Mouse (Mus musculus) thymus, adult 2 months (tissue): Measurements from ENCODE around the gene Pank4. TPM values are rescaled to one million over a fixed set of nuclear protein-coding genes. Genes with fewer than 3 reads are reported as not detected.

Source experiments
- DNase-seq: peaks from one replicate; pipeline ENCODE4 v3.0.0; 2021
- H3K27ac ChIP-seq: fragments of 200-500 bp; 2 replicates; pipeline ENCODE4 v1.5.1; 2012; ENCODE audit warnings: low read length, control low read depth; ENCODE audit not compliant: control insufficient read depth, insufficient read depth
- H3K27me3 ChIP-seq: fragments of 200-500 bp; 2 replicates; pipeline ENCODE4 v1.6.1; 2012; ENCODE audit warnings: mild to moderate bottlenecking, low read length, moderate library complexity, mixed read lengths; ENCODE audit not compliant: control insufficient read depth, insufficient read depth
- H3K36me3 ChIP-seq: fragments of 200-500 bp; 2 replicates; pipeline ENCODE4 v1.6.1; 2012; ENCODE audit warnings: mild to moderate bottlenecking, low read length, moderate library complexity; ENCODE audit not compliant: control insufficient read depth, insufficient read depth
- H3K4me1 ChIP-seq: fragments of 200-500 bp; replicated peaks from 2 replicates; pipeline ENCODE4 v1.6.1; 2012; ENCODE audit warnings: low read length; ENCODE audit not compliant: control insufficient read depth, insufficient read depth
- H3K4me3 ChIP-seq: fragments of 200-500 bp; 2 replicates; pipeline ENCODE4 v1.5.1; 2012; ENCODE audit warnings: mild to moderate bottlenecking, low read length, control low read depth, moderate library complexity; ENCODE audit not compliant: control insufficient read depth, insufficient read depth
- CTCF ChIP-seq: fragments of 200-500 bp; IDR thresholded peaks from 2 replicates; pipeline ENCODE4 v1.5.1; 2012; ENCODE audit warnings: mild to moderate bottlenecking, control low read depth, low read length, moderate library complexity, borderline replicate concordance; ENCODE audit not compliant: control insufficient read depth, poor library complexity, insufficient read depth; ENCODE audit errors: extremely low read depth
- POLR2A ChIP-seq: fragments of 200-500 bp; IDR thresholded peaks from 2 replicates; pipeline ENCODE4 v1.6.1; 2012; ENCODE audit warnings: mild to moderate bottlenecking, low read length, control low read depth, moderate library complexity; ENCODE audit not compliant: control insufficient read depth, poor library complexity, insufficient read depth; ENCODE audit errors: extremely low read depth
- WGBS: fragments of 180-500 bp; shearing (Covaris S2); methylation state at CpG from one replicate; pipeline ENCODE4 v1.1.7; 2018; 5-methylcytosine and 5-hydroxymethylcytosine counted together
- polyA plus RNA-seq: library from polyadenylated mRNA; depleted of rRNA; stranded (reverse); fragments of >200 nt; gene quantifications from 2 replicates; pipeline ENCODE4 v1.2.3, GENCODE M21; 2012

Pank4 gene
- polyA plus RNA-seq, 1 experiment, result 155 TPM

DNA sequence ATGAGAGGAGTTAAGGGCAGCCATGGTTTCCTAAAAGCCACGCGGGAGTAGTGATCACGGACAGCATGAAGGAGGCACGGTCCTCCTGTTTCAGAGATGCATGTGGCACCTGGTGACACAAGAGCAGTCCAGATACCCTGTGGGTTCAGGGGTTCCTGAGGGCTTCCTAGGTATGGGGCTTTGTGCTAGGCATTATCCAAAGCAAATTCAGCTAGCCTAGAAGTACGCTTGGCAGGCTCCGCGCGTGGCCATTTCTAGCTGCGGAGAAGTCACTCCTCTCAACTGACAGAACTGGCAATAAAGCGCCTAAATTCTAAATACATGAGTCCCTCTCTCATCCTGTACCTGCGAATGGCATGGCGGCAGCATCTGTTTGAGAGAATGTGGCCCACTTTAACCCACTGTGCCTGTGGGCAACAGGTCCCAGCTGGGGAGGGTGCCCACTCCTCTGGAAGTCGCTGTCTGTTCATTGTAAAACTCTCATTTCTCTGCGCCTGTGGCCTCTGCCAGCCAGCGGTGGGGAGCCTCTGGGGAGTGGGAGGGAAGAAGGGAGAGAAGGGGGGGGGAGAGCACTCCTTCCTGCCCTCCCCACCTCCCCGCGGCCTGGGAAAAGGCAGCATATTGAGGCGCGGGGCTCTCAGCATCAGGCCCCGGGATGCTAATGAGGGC, 3.8 kb upstream of the Pank4 start:
- Histone ChIP-seq H3K27ac (no peak overlapping the region), H3K4me1 (peaks cover 45% of the 10 kb centered on the region), H3K4me3 (peak overlapping the region; percentile 53), H3K36me3 (no peaks in the 10 kb centered on the region), H3K27me3 (no peaks in the 10 kb centered on the region; the same call in 1 of the 2 replicates)
- no peak for TF ChIP-seq POLR2A
- 43% methylated on average over 20 of the region's 20 CpGs for WGBS
- DNase-seq, result no peak

DNA sequence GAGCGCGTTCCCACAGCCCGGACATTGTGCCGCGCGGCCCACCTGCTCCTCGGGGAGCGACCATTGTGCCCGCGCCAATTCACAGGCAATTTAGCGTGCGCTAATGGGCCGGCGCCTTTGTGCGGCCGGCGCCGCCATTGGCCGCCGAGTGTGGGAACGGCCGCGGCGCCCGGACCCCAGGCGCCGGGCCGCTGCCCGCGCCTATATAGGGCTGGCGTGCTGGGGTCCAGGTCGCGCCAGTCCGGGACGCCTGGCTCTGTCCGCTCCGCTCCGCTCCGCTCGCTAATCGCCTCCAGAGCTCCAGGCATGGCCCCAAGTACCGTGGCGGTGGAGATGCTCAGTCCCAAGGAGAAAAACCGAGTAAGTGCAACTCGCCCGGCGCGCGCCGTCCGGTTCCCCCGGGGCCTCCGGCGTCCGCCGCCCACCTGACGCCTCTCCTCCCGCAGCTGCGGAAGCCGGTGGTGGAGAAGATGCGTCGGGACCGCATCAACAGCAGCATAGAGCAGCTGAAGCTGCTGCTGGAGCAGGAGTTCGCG, 3.2 kb upstream of the Pank4 start, which contains the start of gene Hes5:
TSS of gene Hes5 (plus strand) at position 234 of the 536 bp plus-strand sequence.
- no peaks in the 10 kb centered on the region; the same call in 1 of the 2 replicates for H3K27me3 ChIP-seq
- no peak for TF ChIP-seq POLR2A
- no peak for TF ChIP-seq CTCF
- under 1% methylated on average over 65 of the region's 65 CpGs for WGBS
- no peaks in the 10 kb centered on the region for H3K36me3 ChIP-seq
- peak within 1 kb of the TSS; percentile 53 for H3K4me3 ChIP-seq
- H3K27ac ChIP-seq, result no peak within 1 kb of the TSS
- DNase-seq, result peak; percentile 36
- peaks cover 51% of the 10 kb centered on the region for H3K4me1 ChIP-seq

DNA sequence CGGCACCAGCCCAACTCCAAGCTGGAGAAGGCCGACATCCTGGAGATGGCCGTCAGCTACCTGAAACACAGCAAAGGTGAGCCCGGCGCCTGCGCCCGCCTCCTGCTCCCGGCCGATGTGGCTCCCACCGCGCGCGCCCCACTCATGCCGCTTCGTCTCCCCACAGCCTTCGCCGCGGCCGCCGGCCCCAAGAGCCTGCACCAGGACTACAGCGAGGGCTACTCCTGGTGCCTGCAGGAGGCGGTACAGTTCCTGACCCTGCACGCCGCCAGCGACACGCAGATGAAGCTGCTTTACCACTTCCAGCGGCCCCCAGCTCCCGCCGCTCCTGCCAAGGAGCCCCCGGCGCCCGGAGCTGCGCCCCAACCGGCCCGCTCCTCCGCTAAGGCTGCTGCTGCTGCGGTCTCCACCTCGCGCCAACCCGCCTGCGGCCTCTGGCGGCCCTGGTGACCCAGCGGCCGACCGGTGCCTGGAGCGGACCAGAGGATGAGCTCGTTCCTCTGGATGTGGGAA, 2.6 kb upstream of the Pank4 start:
- peaks cover 56% of the 10 kb centered on the region for H3K4me1 ChIP-seq
- no peaks in the 10 kb centered on the region for H3K36me3 ChIP-seq
- WGBS, result under 1% methylated on average over 47 of the region's 47 CpGs
- TF ChIP-seq CTCF (peak; percentile 27; the same call in 1 of the 2 replicates), POLR2A (no peak)
- no peaks in the 10 kb centered on the region; the same call in 1 of the 2 replicates for H3K27me3 ChIP-seq
- peak; percentile 66 for DNase-seq
- peak overlapping the region; percentile 53 for H3K4me3 ChIP-seq
- H3K27ac ChIP-seq, result no peak overlapping the region

DNA sequence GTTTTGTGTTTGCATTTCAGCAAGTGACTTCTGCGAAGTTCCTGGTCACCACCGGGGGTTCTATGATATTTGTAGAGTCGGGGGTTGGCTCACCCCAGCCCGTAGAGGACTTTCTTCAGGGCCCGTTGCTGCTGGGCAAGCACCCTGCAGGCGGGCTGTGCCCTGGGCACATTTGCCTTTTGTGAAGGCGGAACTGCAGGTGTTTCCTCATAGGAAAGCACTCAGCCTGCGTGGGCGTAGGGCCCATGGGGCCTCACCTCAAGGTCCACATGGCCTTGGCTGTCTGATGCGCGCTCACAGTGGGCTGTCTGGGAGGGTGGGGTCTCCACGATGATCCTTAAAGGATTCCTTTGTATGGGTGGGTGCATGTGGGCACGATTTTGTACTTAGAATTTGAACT, 2.0 kb upstream of the Pank4 start:
- DNase-seq, result peak; percentile 72
- Histone ChIP-seq H3K36me3 (no peaks in the 10 kb centered on the region), H3K27ac (no peak overlapping the region), H3K4me3 (peak overlapping the region; percentile 53), H3K4me1 (peaks cover 57% of the 10 kb centered on the region), H3K27me3 (no peaks in the 10 kb centered on the region; the same call in 1 of the 2 replicates)
- 5% methylated on average over 13 of the region's 13 CpGs for WGBS
- TF ChIP-seq POLR2A (0 out of 2 replicates have a peak, but pooled peaks have one; percentile 24), CTCF (no peak)

DNA sequence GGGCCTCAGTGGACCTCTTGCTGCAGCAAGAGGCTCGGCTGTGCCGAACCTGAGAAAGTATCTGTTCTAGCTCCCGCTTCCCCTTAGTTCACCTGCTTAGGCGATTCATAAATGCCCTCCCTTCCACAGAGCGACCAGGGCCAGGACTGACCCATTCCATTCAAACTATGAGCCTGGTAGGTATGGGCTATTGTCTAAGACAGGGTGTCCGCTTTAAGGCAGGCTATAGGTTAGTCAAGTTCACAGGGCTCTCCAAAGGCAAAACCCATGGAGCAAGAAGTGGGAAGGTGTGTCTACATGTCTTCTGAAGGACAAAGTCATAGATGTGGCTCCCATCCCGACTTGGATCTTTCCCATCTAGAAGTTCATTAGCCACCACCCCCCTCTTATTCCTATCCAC, 1.2 kb upstream of the Pank4 start:
- 83% methylated on average over 7 of the region's 7 CpGs for WGBS
- Histone ChIP-seq H3K27me3 (no peaks in the 10 kb centered on the region; the same call in 1 of the 2 replicates), H3K4me1 (peaks cover 57% of the 10 kb centered on the region), H3K4me3 (no peak overlapping the region), H3K36me3 (no peaks in the 10 kb centered on the region), H3K27ac (no peak overlapping the region)
- no peak for DNase-seq
- TF ChIP-seq POLR2A (no peak), CTCF (no peak)

DNA sequence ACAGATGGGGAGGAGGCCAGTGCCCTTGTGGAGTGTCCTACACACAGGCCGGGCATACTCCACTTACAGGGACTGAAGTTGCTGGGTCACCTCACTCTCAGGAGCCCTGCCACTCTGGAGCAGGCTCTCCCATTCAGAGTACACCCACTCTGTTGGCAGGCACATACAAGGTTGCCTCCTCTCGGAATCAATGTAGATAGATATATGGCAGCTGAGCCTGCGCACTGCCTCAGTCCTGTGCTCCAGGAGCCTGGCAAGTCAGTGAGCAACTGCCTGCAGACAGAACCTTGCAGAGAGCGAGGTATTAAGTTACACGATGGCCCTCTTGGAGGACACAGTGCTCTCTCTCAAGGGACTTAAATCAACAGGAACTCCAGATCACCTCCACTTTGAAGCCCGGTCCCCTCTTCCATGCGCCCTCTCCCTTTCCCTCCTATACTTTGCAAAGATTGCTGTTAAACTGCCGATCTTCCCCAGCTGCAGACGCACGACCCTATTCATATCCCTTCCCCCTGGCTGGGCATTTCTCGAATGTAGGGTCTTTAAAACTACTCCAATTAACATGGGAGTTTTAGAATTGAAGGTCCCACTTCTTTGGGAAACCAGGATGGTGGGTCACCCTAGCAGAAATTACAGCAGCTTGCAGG, 610 bp upstream of the Pank4 start:
- TF ChIP-seq POLR2A (no peak), CTCF (no peak)
- no peaks in the 10 kb centered on the region for H3K36me3 ChIP-seq
- 57% methylated on average over 11 of the region's 11 CpGs for WGBS
- H3K27me3 ChIP-seq, result no peaks in the 10 kb centered on the region; the same call in 1 of the 2 replicates
- H3K27ac ChIP-seq, result no peak overlapping the region
- peak overlapping the region; percentile 69 for H3K4me3 ChIP-seq
- DNase-seq, result no peak
- H3K4me1 ChIP-seq, result peaks cover 52% of the 10 kb centered on the region
